Mouse (Mus musculus) midbrain, embryonic 14.5 days (tissue): ENCODE data around the gene Qdpr. TPM values are rescaled to one million over a fixed set of nuclear protein-coding genes. Genes with fewer than 3 reads are reported as not detected.
A peak's percentile ranks its signal among the peaks of the same experiment; 100 is the strongest.
"Not testable (repeated sequence)": the region's sequence is repeated elsewhere in the genome, so short reads cannot be mapped to it uniquely, and the experiment has no call there.

ENCODE experiments used
- ATAC-seq: fragments of 200-750 bp; cut with Nextera tagmentation; 2 replicates; pipeline ENCODE4 v1.8.0; 2017; ENCODE audit warnings: moderate number of reproducible peaks, moderate library complexity; ENCODE audit not compliant: low FRiP score, low TSS enrichment
- DNase-seq: peaks from one replicate; pipeline ENCODE4 v3.0.0-alpha.2; 2015
- H3K27ac ChIP-seq: fragments of 300-500 bp; sonication (generic); replicated peaks from 2 replicates; pipeline ENCODE4 v1.5.1; 2014; ENCODE audit warnings: mild to moderate bottlenecking, low read depth, low read length, moderate library complexity
- H3K27me3 ChIP-seq: fragments of 300-500 bp; sonication (generic); 2 replicates; pipeline ENCODE4 v1.6.1; 2014; ENCODE audit warnings: low read length, control low read depth, mixed read lengths; ENCODE audit not compliant: control insufficient read depth, insufficient read depth
- H3K36me3 ChIP-seq: fragments of 300-500 bp; sonication (generic); 2 replicates; pipeline ENCODE4 v1.6.1; 2014; ENCODE audit warnings: low read length, control low read depth; ENCODE audit not compliant: control insufficient read depth, insufficient read depth
- H3K4me1 ChIP-seq: fragments of 300-500 bp; sonication (generic); 2 replicates; pipeline ENCODE4 v1.6.1; 2014; ENCODE audit warnings: mild to moderate bottlenecking, antibody characterized with exemption, low read length, control low read depth; ENCODE audit not compliant: control insufficient read depth, insufficient read depth
- H3K4me2 ChIP-seq: fragments of 300-500 bp; sonication (generic); 2 replicates; pipeline ENCODE4 v1.6.1; 2014; ENCODE audit warnings: mild to moderate bottlenecking, low read length, moderate library complexity
- H3K4me3 ChIP-seq: fragments of 300-500 bp; sonication (generic); replicated peaks from 2 replicates; pipeline ENCODE4 v1.5.1; 2014; ENCODE audit warnings: low read depth, low read length
- H3K9ac ChIP-seq: fragments of 300-500 bp; sonication (generic); replicated peaks from 2 replicates; pipeline ENCODE4 v1.6.1; 2014; ENCODE audit warnings: mild to moderate bottlenecking, low read length, moderate library complexity
- H3K9me3 ChIP-seq: fragments of 300-500 bp; sonication (generic); 2 replicates; pipeline ENCODE4 v1.6.1; 2016; ENCODE audit warnings: low read length, control low read depth, mixed read lengths; ENCODE audit not compliant: control insufficient read depth
- WGBS: fragments of 180-500 bp; shearing (Covaris S2); extraction: QIAGEN DNeasy Blood & Tissue Kit; methylation state at CpG from one replicate; pipeline ENCODE4 v1.1.7; 2014; 5-methylcytosine and 5-hydroxymethylcytosine counted together
- polyA plus RNA-seq: library from polyadenylated mRNA; unstranded; fragments of >200 nt; fragmentation: Nextera tagmentation; extraction: Ambion mirVana; gene quantifications from 2 replicates; pipeline ENCODE4 v1.2.1, GENCODE M21; 2014

Qdpr gene
- polyA plus RNA-seq, 1 experiment from 2014 or later = 86.8 TPM

GRCm38 (mm10) chr5:45441745-45442144 lies 8.3 kb downstream of the Qdpr start:
- Histone ChIP-seq H3K4me2 (no peak overlapping the region), H3K9me3 (no peaks in the 10 kb centered on the region), H3K9ac (no peak overlapping the region), H3K4me1 (no peaks in the 10 kb centered on the region), H3K4me3 (no peak overlapping the region), H3K27ac (no peak overlapping the region), H3K36me3 (peaks cover 6% of the 10 kb centered on the region), H3K27me3 (no peaks in the 10 kb centered on the region)
- WGBS = 93% methylated on average over 3 of the region's 3 CpGs
- DNase-seq (no peak), ATAC-seq (no peak)

GRCm38 (mm10) chr5:45441124-45441523 lies 8.9 kb downstream of the Qdpr start:
- H3K9me3 ChIP-seq = no peaks in the 10 kb centered on the region
- WGBS = 89% methylated on average over 3 of the region's 3 CpGs

DNA sequence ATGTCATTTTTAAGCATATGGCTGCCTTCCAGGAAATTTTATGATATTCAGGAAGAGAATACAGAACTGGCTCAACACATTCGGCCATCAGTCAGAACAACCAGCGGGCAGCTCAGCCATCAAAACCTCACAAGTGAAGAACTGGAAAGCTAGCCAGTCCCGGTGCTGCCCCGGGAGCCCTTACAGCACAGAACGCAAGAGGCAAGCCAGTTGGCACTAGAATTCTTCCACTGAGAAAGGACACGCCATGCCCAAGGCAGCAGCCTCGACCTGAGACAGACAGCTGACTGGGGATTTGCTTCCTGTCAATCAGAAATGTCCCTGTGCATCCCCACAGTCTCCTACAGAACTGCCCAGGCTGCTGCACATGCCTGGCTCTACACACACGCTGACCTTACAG lies 11.7 kb downstream of the Qdpr start:
- Histone ChIP-seq H3K4me2 (no peak overlapping the region), H3K9ac (no peak overlapping the region), H3K4me1 (no peaks in the 10 kb centered on the region), H3K27me3 (no peaks in the 10 kb centered on the region), H3K9me3 (no peaks in the 10 kb centered on the region), H3K4me3 (no peak overlapping the region), H3K36me3 (peaks cover 9% of the 10 kb centered on the region; the same call in 1 of the 2 replicates), H3K27ac (no peak overlapping the region)
- ATAC-seq (no peak), DNase-seq (no peak)
- WGBS = 89% methylated on average over 8 of the region's 8 CpGs

More at GRCm38 (mm10) chr5:45441124-45441523, 8.9 kb downstream of the Qdpr start:
- no peak overlapping the region for H3K4me3 ChIP-seq
- no peak overlapping the region for H3K9ac ChIP-seq
- no peaks in the 10 kb centered on the region for H3K27me3 ChIP-seq
- peaks cover 6% of the 10 kb centered on the region for H3K36me3 ChIP-seq
- no peaks in the 10 kb centered on the region for H3K4me1 ChIP-seq
- no peak for ATAC-seq
- no peak overlapping the region for H3K27ac ChIP-seq
- H3K4me2 ChIP-seq = no peak overlapping the region
- DNase-seq = no peak

- H3K4me2 ChIP-seq = no peak overlapping the region
- H3K9me3 ChIP-seq = no peaks in the 10 kb centered on the region
- H3K9ac ChIP-seq = no peak overlapping the region
- WGBS = 67% methylated on average over 4 of the region's 4 CpGs
- DNase-seq = peak; percentile 8
- ATAC-seq = no peak
- no peak overlapping the region for H3K4me3 ChIP-seq
- no peaks in the 10 kb centered on the region for H3K4me1 ChIP-seq
- peaks cover 9% of the 10 kb centered on the region; the same call in 1 of the 2 replicates for H3K36me3 ChIP-seq
- H3K27me3 ChIP-seq = no peaks in the 10 kb centered on the region
- H3K27ac ChIP-seq = no peak overlapping the region
These were observed 12.2 kb downstream of the Qdpr start for GRCm38 (mm10) chr5:45437826-45438225.

DNA sequence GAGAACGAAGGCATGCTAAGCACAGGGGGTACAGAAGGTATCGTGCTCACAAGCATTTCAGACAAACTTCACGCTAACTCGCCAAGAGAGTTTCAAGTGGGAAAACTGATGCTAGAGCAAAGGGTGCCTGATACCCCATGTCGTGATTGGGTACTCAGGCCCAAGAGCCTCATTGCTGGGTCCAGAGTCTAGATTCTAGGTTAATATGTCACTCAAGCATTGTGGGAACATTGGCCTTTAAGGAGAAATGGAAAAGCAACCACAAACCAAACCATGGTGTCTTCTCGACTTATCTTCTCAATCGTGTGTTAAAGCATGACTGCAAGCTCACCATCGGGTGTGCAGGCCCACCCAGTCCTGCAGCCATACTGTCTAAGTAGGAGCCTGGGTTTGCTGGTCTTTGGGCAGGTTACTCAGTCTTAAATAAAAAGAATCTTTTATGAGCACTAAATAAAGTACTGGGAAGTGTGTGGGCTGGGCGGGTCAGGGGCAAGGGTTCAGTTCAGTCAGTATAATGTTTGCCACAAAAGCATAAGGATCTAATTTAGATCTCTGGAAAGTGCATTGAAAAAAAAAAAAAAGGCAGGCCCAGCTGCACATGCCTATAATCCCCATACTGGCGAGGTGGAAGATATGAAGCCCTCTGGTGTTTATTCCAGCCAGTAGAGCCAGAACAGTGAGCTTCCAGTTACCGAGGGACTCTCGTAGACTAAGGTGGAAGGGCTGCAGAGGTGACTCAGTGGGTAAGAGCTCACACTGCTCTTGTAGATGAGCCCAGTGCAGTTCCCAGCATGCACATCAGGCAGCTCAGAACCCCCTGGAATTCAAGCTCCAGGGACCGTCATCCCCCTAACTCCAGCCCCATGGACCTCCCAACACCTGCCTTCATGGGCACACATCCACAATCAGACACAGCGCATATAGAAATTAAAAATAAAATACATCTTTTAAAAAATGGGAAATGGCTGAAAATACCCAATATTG lies 13.8 kb downstream of the Qdpr start:
- Histone ChIP-seq H3K4me3 (no peak overlapping the region), H3K27ac (no peak overlapping the region), H3K36me3 (peaks cover 6% of the 10 kb centered on the region; the same call in 1 of the 2 replicates), H3K27me3 (no peaks in the 10 kb centered on the region), H3K4me2 (no peak overlapping the region), H3K4me1 (no peaks in the 10 kb centered on the region), H3K9me3 (no peaks in the 10 kb centered on the region), H3K9ac (no peak overlapping the region)
- WGBS = 93% methylated on average over 14 of the region's 14 CpGs
- ATAC-seq = no peak
- DNase-seq = no peak

- H3K4me3 ChIP-seq = no peak overlapping the region
- ATAC-seq = no peak
- H3K27ac ChIP-seq = no peak overlapping the region
- 95% methylated on average over 7 of the region's 7 CpGs for WGBS
- H3K9me3 ChIP-seq = no peaks in the 10 kb centered on the region
- H3K9ac ChIP-seq = no peak overlapping the region
- H3K36me3 ChIP-seq = no peaks in the 10 kb centered on the region
- H3K4me1 ChIP-seq = no peaks in the 10 kb centered on the region
- no peak for DNase-seq
- no peak overlapping the region for H3K4me2 ChIP-seq
- no peaks in the 10 kb centered on the region for H3K27me3 ChIP-seq
These were observed 22.1 kb downstream of the Qdpr start for GRCm38 (mm10) chr5:45427891-45428290.

DNA sequence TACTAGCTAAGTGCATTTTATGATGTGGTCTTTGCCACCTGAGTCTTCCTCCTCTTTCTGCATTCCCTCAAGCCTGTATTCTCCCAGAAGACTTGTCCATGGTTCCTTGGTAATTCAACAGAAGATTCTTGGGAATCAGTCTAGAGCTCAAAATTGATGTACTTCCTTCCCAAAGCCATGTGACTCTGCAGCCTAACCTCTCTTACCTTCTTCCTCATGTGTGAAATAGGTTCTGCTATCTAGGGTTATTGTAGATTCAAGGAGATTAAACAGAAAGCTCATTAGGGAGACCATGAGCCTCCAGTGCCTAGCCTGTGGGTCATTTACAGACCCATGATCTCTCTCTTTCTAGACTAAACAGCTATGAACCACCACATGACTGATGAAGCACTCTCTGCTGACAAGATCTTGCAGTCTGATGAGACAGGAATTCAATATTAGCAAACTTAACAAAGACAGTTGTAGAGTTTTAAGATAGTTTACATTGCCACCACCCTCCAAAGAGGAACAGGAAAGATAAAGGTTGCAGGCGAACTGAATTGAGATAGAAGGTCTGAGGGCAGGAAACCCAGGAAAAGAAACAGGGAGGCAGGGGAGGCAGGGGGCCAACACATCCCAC lies 23.5 kb downstream of the Qdpr start:
- no peaks in the 10 kb centered on the region for H3K9me3 ChIP-seq
- no peak overlapping the region for H3K4me3 ChIP-seq
- H3K9ac ChIP-seq = no peak overlapping the region
- H3K4me2 ChIP-seq = no peak overlapping the region
- H3K27ac ChIP-seq = no peak overlapping the region
- no peaks in the 10 kb centered on the region for H3K36me3 ChIP-seq
- DNase-seq = no peak
- no peaks in the 10 kb centered on the region for H3K27me3 ChIP-seq
- no peaks in the 10 kb centered on the region for H3K4me1 ChIP-seq
- WGBS = 83% methylated on average over 1 of the region's 1 CpGs
- ATAC-seq = no peak

DNA sequence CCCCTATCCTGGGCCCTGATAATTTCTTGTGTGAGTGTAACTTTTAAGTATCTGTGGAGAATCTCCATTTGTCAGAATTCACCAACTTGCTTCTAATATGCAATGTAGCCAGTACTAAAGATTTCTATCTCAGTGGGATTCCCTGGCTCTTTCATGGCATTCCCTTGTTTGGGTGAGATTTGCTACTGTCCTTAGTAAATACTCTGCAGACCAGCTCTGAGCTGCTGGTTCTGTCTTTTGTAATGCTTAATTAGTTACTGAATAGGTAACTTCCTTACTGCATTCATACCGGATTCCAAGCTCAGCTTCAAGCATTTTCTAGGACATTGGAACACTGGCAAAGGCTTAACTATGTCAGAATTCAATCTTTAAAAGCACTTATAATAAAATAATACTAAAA lies 24.3 kb downstream of the Qdpr start:
- not testable (repeated sequence) for H3K9ac ChIP-seq, H3K4me2 ChIP-seq, H3K4me1 ChIP-seq, H3K27me3 ChIP-seq, H3K36me3 ChIP-seq, H3K9me3 ChIP-seq, H3K4me3 ChIP-seq, H3K27ac ChIP-seq, DNase-seq, ATAC-seq
- WGBS = 44% methylated on average over 1 of the region's 1 CpGs
